Mouse (Mus musculus): ENCODE measurements at regions not wholly inside any gene's neighbourhood (a gene's known extent, or its start where the extent isn't known, plus 50 kb on each side); places are given as distances from the start of the nearest gene placed in this dataset.

GRCm38 (mm10) chr16:70621750-70622149, 308.0 kb downstream of the Gbe1 start:
- TF ChIP-seq POLR2A (IDR thresholded peaks at IDR 0.05; ENCODE audit: borderline replicate concordance, extremely low read depth, insufficient read depth, insufficient read length, poor library complexity, severe bottlenecking) (no peak), CTCF (IDR thresholded peaks at IDR 0.05; ENCODE audit: borderline replicate concordance, extremely low read depth, insufficient read depth, insufficient read length) (no peak)

DNA sequence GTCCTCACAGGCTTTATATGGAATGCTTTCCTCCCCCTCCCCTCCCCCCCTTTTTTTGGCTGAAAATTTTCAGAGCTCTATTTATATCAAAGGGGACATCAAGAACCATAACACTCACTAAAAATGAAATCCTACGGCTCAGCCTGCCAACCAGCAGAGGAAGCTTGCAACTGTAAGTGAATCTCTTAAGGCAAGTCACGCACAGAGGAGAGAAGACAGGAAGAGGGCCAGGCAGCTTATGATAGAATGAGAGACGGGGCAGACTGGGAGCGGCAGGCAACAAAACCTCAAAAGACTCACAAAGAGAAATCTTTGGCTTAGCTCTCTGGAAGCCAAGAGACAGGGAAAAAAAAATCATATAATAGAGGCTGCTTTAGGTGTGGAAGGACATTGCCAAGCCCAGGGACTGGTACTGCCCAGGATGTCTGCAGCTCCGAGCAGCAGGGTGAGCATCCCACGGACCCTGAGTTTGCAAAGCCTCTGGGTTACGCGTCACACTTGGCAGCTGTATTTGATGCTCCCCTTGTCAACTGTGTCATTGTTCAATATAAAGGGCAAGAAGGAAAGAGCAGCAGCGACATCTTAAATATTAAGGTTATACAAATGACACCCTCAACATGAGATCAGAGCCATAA, 330.0 kb downstream of the Gbe1 start:
- peak; percentile 63 for DNase-seq (ENCODE audit: low read depth)
- TF ChIP-seq CTCF (IDR thresholded peaks at IDR 0.05; ENCODE audit: borderline replicate concordance, extremely low read depth, insufficient read depth, insufficient read length): no peak
- no peak for TF ChIP-seq POLR2A (IDR thresholded peaks at IDR 0.05; ENCODE audit: borderline replicate concordance, extremely low read depth, insufficient read depth, insufficient read length, poor library complexity, severe bottlenecking)

More at GRCm38 (mm10) chr16:70621750-70622149, 308.0 kb downstream of the Gbe1 start:
- no peak for DNase-seq (ENCODE audit: low read depth)

DNA sequence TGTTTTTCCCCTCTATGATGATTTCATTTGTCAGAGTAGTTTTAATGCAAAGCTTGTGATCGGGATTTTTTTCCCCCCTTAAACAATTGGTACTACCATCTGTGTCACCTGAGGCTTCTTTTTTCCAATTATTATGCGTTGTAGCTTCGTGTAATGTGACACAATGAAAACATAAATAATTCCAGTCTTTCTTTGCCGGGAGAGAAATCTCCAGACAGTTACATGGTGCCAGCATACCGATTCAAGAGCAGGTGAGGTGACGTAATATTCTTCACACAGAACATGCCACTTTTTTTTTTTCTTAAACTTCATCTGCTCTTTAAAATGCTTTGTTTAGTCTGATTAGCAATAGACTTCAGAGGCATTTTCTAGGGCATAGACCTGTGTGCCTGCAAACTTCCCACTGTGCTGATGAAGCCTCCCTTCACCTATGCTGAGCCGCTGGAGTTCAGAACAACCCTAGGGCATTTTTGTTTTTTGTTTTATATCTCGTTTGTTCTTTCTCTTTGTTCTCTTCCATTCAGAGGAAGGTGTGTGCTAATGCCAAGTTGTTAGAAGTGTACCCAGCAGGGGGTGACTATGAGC, 331.0 kb downstream of the Gbe1 start:
- no peak for TF ChIP-seq POLR2A (IDR thresholded peaks at IDR 0.05; ENCODE audit: borderline replicate concordance, extremely low read depth, insufficient read depth, insufficient read length, poor library complexity, severe bottlenecking)
- no peak for TF ChIP-seq CTCF (IDR thresholded peaks at IDR 0.05; ENCODE audit: borderline replicate concordance, extremely low read depth, insufficient read depth, insufficient read length)
- peak; percentile 53 for DNase-seq (ENCODE audit: low read depth)

GRCm38 (mm10) chr16:70654429-70655081, 340.8 kb downstream of the Gbe1 start:
- peak; percentile 79 for DNase-seq (ENCODE audit: low read depth)

DNA sequence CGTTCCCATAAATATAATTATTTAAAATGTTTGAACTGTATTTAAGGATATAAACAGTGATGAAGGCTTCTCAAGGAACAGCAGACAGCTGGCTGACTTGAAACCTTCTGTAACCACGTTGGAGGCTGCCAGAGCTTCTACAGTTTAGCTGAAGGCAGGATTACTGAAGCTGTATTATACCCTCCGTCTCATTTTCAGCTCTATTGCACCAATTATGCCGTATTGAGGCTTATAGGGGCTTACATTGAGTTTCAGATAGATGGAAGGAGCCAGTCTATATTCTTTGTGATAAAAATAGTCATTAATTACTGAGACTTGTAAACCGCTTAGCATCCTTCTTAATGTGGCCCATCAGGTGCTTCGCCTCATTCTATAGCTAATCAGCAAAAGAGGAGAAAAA, 376.1 kb downstream of the Gbe1 start:
- TF ChIP-seq CTCF (IDR thresholded peaks at IDR 0.05; ENCODE audit: borderline replicate concordance, extremely low read depth, insufficient read depth, insufficient read length) (no peak), POLR2A (IDR thresholded peaks at IDR 0.05; ENCODE audit: borderline replicate concordance, extremely low read depth, insufficient read depth, insufficient read length, poor library complexity, severe bottlenecking) (no peak)
- peak; percentile 90 for DNase-seq (ENCODE audit: low read depth)

More at GRCm38 (mm10) chr16:70654429-70655081, 340.8 kb downstream of the Gbe1 start:
- TF ChIP-seq POLR2A (IDR thresholded peaks at IDR 0.05; ENCODE audit: borderline replicate concordance, extremely low read depth, insufficient read depth, insufficient read length, poor library complexity, severe bottlenecking) (no peak), CTCF (IDR thresholded peaks at IDR 0.05; ENCODE audit: borderline replicate concordance, extremely low read depth, insufficient read depth, insufficient read length) (no peak)

GRCm38 (mm10) chr16:70724722-70725284, 411.1 kb downstream of the Gbe1 start:
- TF ChIP-seq CTCF (IDR thresholded peaks at IDR 0.05; ENCODE audit: borderline replicate concordance, extremely low read depth, insufficient read depth, insufficient read length): no peak
- no peak for TF ChIP-seq POLR2A (IDR thresholded peaks at IDR 0.05; ENCODE audit: borderline replicate concordance, extremely low read depth, insufficient read depth, insufficient read length, poor library complexity, severe bottlenecking)
- peak; percentile 95 for DNase-seq (ENCODE audit: low read depth)

DNA sequence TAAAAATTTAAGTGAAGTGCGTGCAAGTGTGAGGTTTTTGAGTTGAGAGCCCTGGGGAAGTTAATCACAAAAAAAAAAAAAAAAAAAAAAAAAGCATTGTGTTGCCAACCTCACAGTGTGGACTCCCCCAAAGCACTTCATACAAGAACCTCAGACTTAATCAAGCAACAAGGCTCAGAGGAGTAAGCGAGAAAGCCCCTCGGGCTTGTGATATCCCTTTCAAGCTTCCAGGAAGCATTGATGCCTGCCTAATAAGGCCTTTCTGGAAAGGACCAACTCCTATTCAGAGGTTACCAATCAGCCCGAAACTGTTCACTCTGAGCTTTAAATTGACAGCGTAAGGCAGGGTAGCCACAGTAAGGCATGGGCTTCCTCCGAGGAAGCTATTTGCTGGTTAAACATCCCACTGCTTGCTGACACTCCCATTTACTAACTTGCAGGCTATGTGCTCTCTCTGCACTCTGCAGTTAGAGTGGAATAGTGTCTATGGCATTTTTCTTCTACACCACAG, 411.6 kb downstream of the Gbe1 start:
- no peak for TF ChIP-seq CTCF (IDR thresholded peaks at IDR 0.05; ENCODE audit: borderline replicate concordance, extremely low read depth, insufficient read depth, insufficient read length)
- TF ChIP-seq POLR2A (IDR thresholded peaks at IDR 0.05; ENCODE audit: borderline replicate concordance, extremely low read depth, insufficient read depth, insufficient read length, poor library complexity, severe bottlenecking): no peak
- DNase-seq (ENCODE audit: low read depth): peak; percentile 94

- no peak for DNase-seq (ENCODE audit: low read depth)
- TF ChIP-seq CTCF (IDR thresholded peaks at IDR 0.05; ENCODE audit: borderline replicate concordance, extremely low read depth, insufficient read depth, insufficient read length) (no peak), POLR2A (IDR thresholded peaks at IDR 0.05; ENCODE audit: borderline replicate concordance, extremely low read depth, insufficient read depth, insufficient read length, poor library complexity, severe bottlenecking) (no peak)
These were observed 419.3 kb downstream of the Gbe1 start for GRCm38 (mm10) chr16:70733016-70733415.

DNA sequence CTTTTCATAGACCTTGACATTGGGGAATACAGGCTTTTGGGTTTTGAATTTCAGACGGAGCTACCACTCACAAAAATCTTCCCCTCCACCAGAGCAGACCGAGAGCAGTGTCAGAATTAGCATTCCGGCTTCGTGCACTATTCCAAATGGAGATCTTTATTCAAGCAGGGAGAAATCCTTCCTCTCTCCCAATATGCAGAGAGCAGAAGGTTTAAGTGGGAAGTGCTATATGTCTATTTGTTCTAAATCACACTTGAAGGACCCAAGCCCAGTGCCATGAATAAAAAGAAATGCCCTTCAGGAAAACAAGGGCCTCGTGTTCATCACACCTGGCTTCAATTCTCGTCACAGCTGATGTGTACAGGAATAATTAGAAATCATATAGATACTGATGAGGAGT, 426.3 kb downstream of the Gbe1 start:
- no peak for DNase-seq (ENCODE audit: low read depth)
- TF ChIP-seq POLR2A (IDR thresholded peaks at IDR 0.05; ENCODE audit: borderline replicate concordance, extremely low read depth, insufficient read depth, insufficient read length, poor library complexity, severe bottlenecking): no peak
- TF ChIP-seq CTCF (IDR thresholded peaks at IDR 0.05; ENCODE audit: borderline replicate concordance, extremely low read depth, insufficient read depth, insufficient read length): no peak

- no peak for TF ChIP-seq POLR2A (IDR thresholded peaks at IDR 0.05; ENCODE audit: borderline replicate concordance, extremely low read depth, insufficient read depth, insufficient read length, poor library complexity, severe bottlenecking)
- no peak for TF ChIP-seq CTCF (IDR thresholded peaks at IDR 0.05; ENCODE audit: borderline replicate concordance, extremely low read depth, insufficient read depth, insufficient read length)
- no peak for DNase-seq (ENCODE audit: low read depth)
These were observed 440.5 kb downstream of the Gbe1 start for GRCm38 (mm10) chr16:70754228-70754627.

DNA sequence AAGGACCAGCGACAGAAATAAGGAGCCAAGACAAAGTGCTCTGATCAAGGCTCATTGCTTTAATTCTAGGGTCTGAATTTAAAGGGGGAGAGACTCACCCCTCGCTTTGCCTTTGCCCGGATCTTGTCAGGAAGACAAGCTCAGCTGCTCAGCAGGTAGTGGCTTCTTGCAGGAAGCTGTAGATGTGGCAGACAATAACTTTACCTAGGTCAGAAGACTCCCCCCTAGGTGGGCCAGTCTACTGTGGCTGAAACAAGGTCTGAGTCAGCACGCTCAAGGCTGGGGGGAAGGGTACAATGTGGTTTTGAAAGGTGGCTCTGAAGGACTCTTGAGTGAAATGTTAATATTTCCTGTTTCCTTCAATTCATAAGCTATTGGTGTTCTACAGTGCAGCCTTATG, 484.3 kb downstream of the Gbe1 start:
- TF ChIP-seq CTCF (IDR thresholded peaks at IDR 0.05; ENCODE audit: borderline replicate concordance, extremely low read depth, insufficient read depth, insufficient read length): no peak
- TF ChIP-seq POLR2A (IDR thresholded peaks at IDR 0.05; ENCODE audit: borderline replicate concordance, extremely low read depth, insufficient read depth, insufficient read length, poor library complexity, severe bottlenecking): no peak
- no peak for DNase-seq (ENCODE audit: low read depth)
